Mouse (Mus musculus): ENCODE measurements around the gene Gm8005. TPM values are rescaled to one million over a fixed set of nuclear protein-coding genes. Genes with fewer than 3 reads are reported as not detected.
"Not testable (repeated sequence)": the region's sequence is repeated elsewhere in the genome, so short reads cannot be mapped to it uniquely, and the experiment has no call there.

The Gm8005 gene
- total RNA-seq (2021): not detected
- long read RNA-seq, experiment 1: 0 reads
- long read RNA-seq, experiment 2: 0 reads

GRCm38 (mm10) chr14:42439573-42439972 lies at the start of gene Gm8005:
Gene Gm8005 (minus strand): TSS chr14:42439673.
- not testable (repeated sequence) for DNase-seq (ENCODE audit: low spot score in 2 of 2)

GRCm38 (mm10) chr14:42463581-42463980 lies 24.1 kb upstream of the Gm8005 start, which contains the start of gene Gm8011:
Gene Gm8011 (plus strand): TSS chr14:42463881.
- DNase-seq (ENCODE audit: low spot score in 2 of 2): not testable (repeated sequence)

Other genes with a start within 250 kb of the Gm8005 start
- gene Gm3573, start 248.9 kb downstream of the Gm8005 start, total RNA-seq (2021): not detected
- not detected for gene Gm17026, start 179.6 kb downstream of the Gm8005 start, total RNA-seq (2021)
- gene Gm9611, start 142.3 kb downstream of the Gm8005 start, total RNA-seq (2021): not detected
- gene Gm7995, start 129.5 kb downstream of the Gm8005 start, total RNA-seq (2021): not detected
- not detected for gene Gm8011, start 24.2 kb upstream of the Gm8005 start, total RNA-seq (2021)
- gene Gm8020, start 62.7 kb upstream of the Gm8005 start, total RNA-seq (2021): not detected
- not detected for gene Gm8024, start 84.6 kb upstream of the Gm8005 start, total RNA-seq (2021)
- gene Gm17124, start 160.2 kb upstream of the Gm8005 start, total RNA-seq (2021): not detected
- not detected for gene Gm3633, start 202.2 kb upstream of the Gm8005 start, total RNA-seq (2021)
- gene Gm10378, start 216.3 kb upstream of the Gm8005 start, total RNA-seq (2021): not detected

Data from adrenal gland, adult 18-20 months (tissue).